Mouse (Mus musculus): ENCODE results near the gene Slc29a3. TPM values are rescaled to one million over a fixed set of nuclear protein-coding genes. Genes with fewer than 3 reads are reported as not detected.

Slc29a3 gene
- polyA plus RNA-seq, 1 experiment from 2014 or later = 8.0 TPM

DNA sequence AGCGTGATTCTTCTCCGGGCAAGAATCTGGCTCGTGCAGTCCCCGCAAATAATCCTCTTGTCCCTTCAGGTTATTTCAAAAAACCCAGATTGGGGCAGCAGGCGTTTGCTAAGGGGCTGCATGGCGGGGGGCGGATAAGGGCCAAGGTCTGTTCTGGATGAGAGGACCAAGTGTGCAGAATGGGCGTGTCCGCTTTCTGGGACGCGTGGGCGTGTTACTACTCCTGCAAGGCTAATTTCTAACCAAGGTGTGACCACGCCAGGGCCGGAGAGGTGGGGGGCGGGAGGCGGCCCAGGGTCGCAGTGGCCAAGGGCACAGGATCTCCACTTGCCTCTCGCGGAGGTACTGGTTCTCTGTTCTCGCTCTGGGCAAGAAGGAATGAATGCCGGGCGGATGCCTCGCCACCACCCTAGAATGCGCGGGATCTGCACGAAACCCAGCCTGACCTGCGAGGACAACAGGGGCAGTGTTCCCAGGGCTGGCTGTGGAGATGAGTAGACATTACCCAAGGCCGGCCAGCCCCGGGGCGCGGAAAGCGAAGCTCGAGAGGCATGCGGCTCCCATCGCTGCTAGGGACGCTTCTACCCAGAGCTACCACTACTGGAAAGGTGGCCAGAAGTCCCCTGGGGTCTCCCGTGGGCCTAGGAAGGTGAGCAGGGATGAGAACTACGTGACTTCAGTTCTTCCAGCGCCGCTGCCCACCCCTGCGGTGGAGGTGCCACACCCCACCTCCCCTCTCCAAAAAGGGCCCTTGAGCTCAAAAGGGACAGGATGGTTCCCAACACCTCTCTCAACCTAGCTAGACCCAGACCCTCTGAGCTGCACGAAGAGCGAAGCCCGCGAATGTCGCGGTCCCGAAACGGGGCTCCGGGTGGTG lies 66.6 kb downstream of the Slc29a3 start:
- H3K27ac ChIP-seq (ENCODE audit: low read length) = no peak overlapping the region
- H3K4me1 ChIP-seq (ENCODE audit: control insufficient read depth, insufficient read depth, low read length) = peaks cover 9% of the 10 kb centered on the region
- peak overlapping the region; percentile 61 for H3K4me3 ChIP-seq (ENCODE audit: low read length)
- no peaks in the 10 kb centered on the region for H3K9me3 ChIP-seq (replicated peaks; ENCODE audit: control insufficient read depth, low read length)
- H3K4me2 ChIP-seq (ENCODE audit: low read depth, low read length) = peak overlapping the region; percentile 94
- 6% methylated on average over 50 of the region's 50 CpGs for WGBS
- H3K36me3 ChIP-seq (ENCODE audit: control insufficient read depth, insufficient read depth) = no peaks in the 10 kb centered on the region
- peaks cover 65% of the 10 kb centered on the region for H3K27me3 ChIP-seq (ENCODE audit: control insufficient read depth, insufficient read depth, low read length)
- H3K9ac ChIP-seq (ENCODE audit: low read length) = no peak overlapping the region; the same call in 1 of the 2 replicates
- no peak for ATAC-seq (replicated peaks; ENCODE audit: extremely low read depth, insufficient read depth, low FRiP score)

GRCm38 (mm10) chr10:60678926-60679325 lies 73.7 kb downstream of the Slc29a3 start:
- no peak overlapping the region for H3K4me2 ChIP-seq (ENCODE audit: low read depth, low read length)
- H3K4me1 ChIP-seq (ENCODE audit: control insufficient read depth, insufficient read depth, low read length) = no peaks in the 10 kb centered on the region
- ATAC-seq (replicated peaks; ENCODE audit: extremely low read depth, insufficient read depth, low FRiP score) = no peak
- no peak overlapping the region for H3K27ac ChIP-seq (ENCODE audit: low read length)
- peaks cover 5% of the 10 kb centered on the region; the same call in 1 of the 2 replicates for H3K27me3 ChIP-seq (ENCODE audit: control insufficient read depth, insufficient read depth, low read length)
- no peak overlapping the region for H3K4me3 ChIP-seq (ENCODE audit: low read length)
- 79% methylated on average over 3 of the region's 3 CpGs for WGBS
- H3K36me3 ChIP-seq (ENCODE audit: control insufficient read depth, insufficient read depth) = no peaks in the 10 kb centered on the region
- no peak overlapping the region for H3K9ac ChIP-seq (ENCODE audit: low read length)
- no peaks in the 10 kb centered on the region for H3K9me3 ChIP-seq (replicated peaks; ENCODE audit: control insufficient read depth, low read length)

- Histone ChIP-seq H3K36me3 (ENCODE audit: control insufficient read depth, insufficient read depth) (no peaks in the 10 kb centered on the region), H3K9ac (ENCODE audit: low read length) (no peak overlapping the region), H3K4me2 (ENCODE audit: low read depth, low read length) (no peak overlapping the region), H3K4me1 (ENCODE audit: control insufficient read depth, insufficient read depth, low read length) (no peaks in the 10 kb centered on the region), H3K27ac (ENCODE audit: low read length) (no peak overlapping the region), H3K27me3 (ENCODE audit: control insufficient read depth, insufficient read depth, low read length) (0 out of 2 replicates have a peak, but pooled peaks cover 3% of the 10 kb centered on the region), H3K4me3 (ENCODE audit: low read length) (no peak overlapping the region), H3K9me3 (replicated peaks; ENCODE audit: control insufficient read depth, low read length) (no peaks in the 10 kb centered on the region)
- 80% methylated on average over 4 of the region's 4 CpGs for WGBS
- no peak for ATAC-seq (replicated peaks; ENCODE audit: extremely low read depth, insufficient read depth, low FRiP score)
These were observed 75.3 kb downstream of the Slc29a3 start for GRCm38 (mm10) chr10:60677319-60677718.

GRCm38 (mm10) chr10:60670166-60670565 lies 82.4 kb downstream of the Slc29a3 start:
- no peak overlapping the region for H3K9ac ChIP-seq (ENCODE audit: low read length)
- H3K27me3 ChIP-seq (ENCODE audit: control insufficient read depth, insufficient read depth, low read length) = no peaks in the 10 kb centered on the region
- no peak overlapping the region for H3K4me3 ChIP-seq (ENCODE audit: low read length)
- no peak for ATAC-seq (replicated peaks; ENCODE audit: extremely low read depth, insufficient read depth, low FRiP score)
- WGBS = 63% methylated on average over 8 of the region's 8 CpGs
- no peaks in the 10 kb centered on the region for H3K36me3 ChIP-seq (ENCODE audit: control insufficient read depth, insufficient read depth)
- no peaks in the 10 kb centered on the region for H3K4me1 ChIP-seq (ENCODE audit: control insufficient read depth, insufficient read depth, low read length)
- H3K9me3 ChIP-seq (replicated peaks; ENCODE audit: control insufficient read depth, low read length) = no peaks in the 10 kb centered on the region
- no peak overlapping the region for H3K4me2 ChIP-seq (ENCODE audit: low read depth, low read length)
- H3K27ac ChIP-seq (ENCODE audit: low read length) = no peak overlapping the region

GRCm38 (mm10) chr10:60668591-60668990 lies 84.0 kb downstream of the Slc29a3 start:
- ATAC-seq (replicated peaks; ENCODE audit: extremely low read depth, insufficient read depth, low FRiP score) = no peak
- H3K4me1 ChIP-seq (ENCODE audit: control insufficient read depth, insufficient read depth, low read length) = no peaks in the 10 kb centered on the region
- H3K27ac ChIP-seq (ENCODE audit: low read length) = no peak overlapping the region
- 67% methylated on average over 3 of the region's 3 CpGs for WGBS
- H3K4me2 ChIP-seq (ENCODE audit: low read depth, low read length) = no peak overlapping the region
- no peaks in the 10 kb centered on the region for H3K27me3 ChIP-seq (ENCODE audit: control insufficient read depth, insufficient read depth, low read length)
- no peak overlapping the region for H3K9ac ChIP-seq (ENCODE audit: low read length)
- H3K9me3 ChIP-seq (replicated peaks; ENCODE audit: control insufficient read depth, low read length) = no peaks in the 10 kb centered on the region
- no peak overlapping the region for H3K4me3 ChIP-seq (ENCODE audit: low read length)
- no peaks in the 10 kb centered on the region for H3K36me3 ChIP-seq (ENCODE audit: control insufficient read depth, insufficient read depth)

Other genes with a start within 250 kb of the Slc29a3 start
- gene Cdh23, start 56.3 kb downstream of the Slc29a3 start, polyA plus RNA-seq (2015; fragmentation: Nextera tagmentation; extraction: Ambion mirVana) = 0.70 and 1.3 TPM in 2 replicates
- gene Unc5b, start 78.8 kb upstream of the Slc29a3 start, polyA plus RNA-seq (2015; fragmentation: Nextera tagmentation; extraction: Ambion mirVana) = 10.0 and 12.5 TPM in 2 replicates

All from heart, embryonic 16.5 days (tissue).